Mouse (Mus musculus) brown adipose tissue, adult 24 weeks (tissue): Measurements from ENCODE around the gene Emcn. TPM values are rescaled to one million over a fixed set of nuclear protein-coding genes. Genes with fewer than 3 reads are reported as not detected.

Experiments
- H3K27ac ChIP-seq: fragments of 200-500 bp; replicated peaks from 2 replicates; pipeline ENCODE4 v1.5.1; 2012; ENCODE audit warnings: low read depth, mild to moderate bottlenecking, low read length
- H3K4me1 ChIP-seq: fragments of 200-500 bp; 2 replicates; pipeline ENCODE4 v1.6.1; 2012; ENCODE audit warnings: low read length, mixed read lengths; ENCODE audit not compliant: control insufficient read depth, insufficient read depth, insufficient read length
- H3K4me3 ChIP-seq: fragments of 200-500 bp; 2 replicates; pipeline ENCODE4 v1.5.1; 2012; ENCODE audit warnings: low read depth, mild to moderate bottlenecking, low read length, moderate library complexity; ENCODE audit not compliant: insufficient read depth
- polyA plus RNA-seq: library from polyadenylated mRNA; stranded (reverse); fragments of >200 nt; gene quantifications from 2 replicates; pipeline ENCODE4 v1.2.4, GENCODE M21; 2012; ENCODE audit not compliant: missing spikeins, insufficient read depth, insufficient read length

Gene Emcn
- polyA plus RNA-seq, 1 experiment: 17.6 TPM

DNA sequence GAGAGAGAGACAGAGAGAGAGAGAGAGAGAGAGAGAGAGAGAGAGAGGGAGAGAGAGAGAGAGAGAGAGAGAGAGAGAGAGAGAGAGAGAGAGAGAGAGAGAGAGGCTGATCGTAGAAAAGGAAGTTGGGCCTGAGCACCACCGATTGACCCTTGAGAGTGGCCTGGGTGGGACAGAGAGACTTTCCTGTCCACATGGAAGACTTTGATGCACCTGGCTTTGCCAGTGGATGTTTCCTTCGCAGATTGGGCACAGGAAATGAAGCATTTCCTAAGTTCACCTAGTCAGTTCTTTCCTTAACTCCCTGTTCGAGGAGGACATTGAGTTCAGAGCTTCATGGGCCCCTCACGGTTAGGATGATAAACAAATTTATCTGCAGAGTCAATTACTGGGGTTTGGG is 2.6 kb downstream of the Emcn start:
- H3K4me1 ChIP-seq: peaks cover 3% of the 10 kb centered on the region; the same call in 1 of the 2 replicates
- peak overlapping the region; percentile 43 for H3K4me3 ChIP-seq
- H3K27ac ChIP-seq: peak overlapping the region; percentile 2; the same call in 1 of the 2 replicates

DNA sequence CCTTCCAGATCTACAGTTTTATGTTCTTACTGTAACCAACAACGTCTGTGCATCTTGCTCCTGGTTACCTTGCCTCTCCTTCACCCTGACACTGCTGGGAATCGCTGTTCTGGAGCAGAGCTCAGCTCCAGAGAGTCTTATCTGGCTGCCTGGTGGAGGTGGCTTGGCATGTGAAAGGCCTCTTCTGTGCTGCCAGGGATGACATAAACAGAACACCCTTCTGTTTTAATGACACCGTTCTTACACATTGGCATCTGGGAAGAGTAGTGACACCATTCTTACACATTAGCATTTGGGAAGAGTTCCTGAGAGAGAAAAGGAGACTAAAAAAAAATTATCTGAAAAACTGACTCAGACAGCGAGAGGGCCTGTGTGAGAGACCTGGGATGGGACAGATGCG is 11.0 kb downstream of the Emcn start:
- H3K4me1 ChIP-seq: 0 out of 2 replicates have a peak, but pooled peaks cover 2% of the 10 kb centered on the region
- H3K27ac ChIP-seq: no peak overlapping the region
- no peak overlapping the region for H3K4me3 ChIP-seq

DNA sequence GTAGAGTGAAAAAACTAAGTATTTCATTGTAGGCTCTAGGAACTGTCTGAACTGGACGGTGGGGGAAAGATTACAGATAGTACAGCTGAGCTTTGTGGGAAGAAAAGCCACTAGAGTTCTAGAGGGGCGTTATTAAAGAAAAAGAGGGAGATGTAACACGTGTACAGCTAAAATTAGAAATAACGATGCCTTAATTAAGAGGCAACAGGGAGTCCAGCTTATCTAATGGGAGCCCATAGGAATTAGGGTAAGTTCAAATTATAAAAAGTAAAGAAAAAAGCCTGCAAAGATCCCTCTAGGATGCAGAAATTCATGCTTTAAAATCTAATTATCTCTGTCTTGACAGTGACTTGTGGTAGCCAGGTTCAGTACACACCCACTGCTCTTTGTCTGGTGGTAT is 15.8 kb downstream of the Emcn start:
- Histone ChIP-seq H3K27ac (no peak overlapping the region), H3K4me3 (no peak overlapping the region), H3K4me1 (0 out of 2 replicates have a peak, but pooled peaks cover 2% of the 10 kb centered on the region)

DNA sequence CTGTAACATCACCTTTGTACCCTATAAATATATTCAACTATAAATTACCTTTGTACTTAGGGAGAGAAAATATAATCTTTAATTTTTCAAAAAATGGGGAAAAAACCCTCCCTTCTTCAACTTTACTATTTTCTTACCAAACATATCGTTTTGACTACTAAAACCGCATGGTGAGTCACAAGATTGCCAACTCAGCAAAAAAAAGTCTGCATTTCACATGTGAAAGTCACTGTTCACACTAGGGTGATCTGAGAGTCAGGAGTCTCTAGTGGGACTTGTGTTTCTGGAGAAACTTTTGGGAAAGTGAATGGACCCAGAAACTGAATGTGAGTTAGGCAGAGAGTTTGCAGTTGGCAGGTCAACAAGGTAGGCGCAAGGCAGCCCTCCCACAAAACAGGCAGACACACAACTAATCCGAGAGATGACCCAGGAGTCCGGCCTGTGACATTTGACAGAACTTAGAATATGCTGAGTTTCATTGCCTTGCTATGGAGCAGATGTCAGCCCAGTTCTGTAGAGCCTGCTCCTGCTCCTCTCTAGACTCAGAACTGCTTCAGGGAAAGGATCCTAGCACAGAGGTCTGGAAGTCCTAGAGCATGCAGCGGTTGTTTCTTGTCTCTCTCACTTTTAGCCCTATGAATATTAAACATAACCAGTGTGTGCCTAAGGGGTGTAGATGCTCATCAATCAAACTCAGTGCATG is 26.4 kb downstream of the Emcn start:
- H3K4me3 ChIP-seq: no peak overlapping the region
- no peak overlapping the region for H3K27ac ChIP-seq

DNA sequence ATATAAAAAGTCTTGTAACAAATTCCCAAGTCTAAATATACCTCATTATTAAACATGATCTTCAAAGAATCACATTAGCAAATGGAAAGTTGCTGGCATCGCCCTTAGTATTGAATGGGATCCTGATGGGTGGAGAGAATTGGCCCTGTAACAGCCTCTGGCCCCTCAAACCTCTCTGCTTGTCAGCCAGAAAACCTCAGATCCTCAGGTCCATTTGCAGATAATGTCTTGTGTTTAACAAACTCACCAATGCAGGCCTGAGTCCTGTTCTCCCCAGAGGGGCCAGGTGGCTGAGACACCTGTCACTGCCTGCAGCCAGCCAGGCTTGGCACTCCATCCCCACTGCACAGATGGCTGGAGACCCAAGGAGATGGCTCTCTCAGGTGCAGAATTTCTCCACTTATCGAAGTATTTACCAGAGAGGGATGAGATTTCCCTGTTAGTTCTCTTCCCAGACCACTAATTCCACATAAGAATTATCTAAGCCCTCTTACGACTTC is 27.0 kb downstream of the Emcn start:
- no peak overlapping the region for H3K4me3 ChIP-seq
- H3K27ac ChIP-seq: no peak overlapping the region
- no peaks in the 10 kb centered on the region; the same call in 1 of the 2 replicates for H3K4me1 ChIP-seq

More for the DNA sequence above, 26.4 kb downstream of the Emcn start:
- no peaks in the 10 kb centered on the region; the same call in 1 of the 2 replicates for H3K4me1 ChIP-seq

DNA sequence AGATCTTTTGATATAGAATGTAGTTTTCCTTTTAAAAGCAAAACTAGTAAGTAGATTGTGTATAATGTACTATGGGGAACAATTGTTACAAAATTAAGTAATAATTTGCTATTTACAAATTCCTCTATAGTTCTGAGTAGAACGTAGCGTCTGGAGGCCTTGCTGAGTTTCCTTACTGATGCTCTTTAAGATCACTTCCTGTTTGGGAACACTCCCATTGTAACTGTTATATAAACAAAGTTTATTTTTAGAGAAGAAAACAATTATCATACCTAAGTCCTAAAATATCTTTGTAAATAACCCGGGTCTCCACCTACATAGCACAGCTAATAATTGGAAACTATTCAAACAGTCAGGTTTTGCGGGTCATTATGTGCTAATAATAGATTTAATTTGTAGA is 32.0 kb downstream of the Emcn start:
- Histone ChIP-seq H3K27ac (no peak overlapping the region), H3K4me3 (no peak overlapping the region), H3K4me1 (no peaks in the 10 kb centered on the region; the same call in none of the 2 replicates)

DNA sequence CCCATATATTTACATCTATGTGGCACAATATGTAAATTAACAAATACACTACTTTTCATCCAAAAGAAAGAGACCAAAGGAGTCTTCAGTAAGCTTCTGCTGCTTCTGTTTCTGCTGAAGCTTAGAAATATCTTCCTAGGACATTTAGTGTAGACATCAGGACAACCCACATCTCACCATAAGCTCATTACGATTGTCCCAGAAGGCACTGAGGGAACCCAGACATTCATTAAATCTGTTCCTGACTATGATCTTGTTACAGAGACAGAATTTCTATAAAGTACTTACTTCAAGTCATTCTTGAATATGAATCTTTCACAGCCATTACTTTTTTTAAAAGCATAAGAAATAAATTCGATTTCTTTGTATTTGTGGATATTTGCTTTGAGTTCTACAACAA is 41.4 kb downstream of the Emcn start:
- Histone ChIP-seq H3K4me1 (no peaks in the 10 kb centered on the region), H3K27ac (no peak overlapping the region), H3K4me3 (no peak overlapping the region)

DNA sequence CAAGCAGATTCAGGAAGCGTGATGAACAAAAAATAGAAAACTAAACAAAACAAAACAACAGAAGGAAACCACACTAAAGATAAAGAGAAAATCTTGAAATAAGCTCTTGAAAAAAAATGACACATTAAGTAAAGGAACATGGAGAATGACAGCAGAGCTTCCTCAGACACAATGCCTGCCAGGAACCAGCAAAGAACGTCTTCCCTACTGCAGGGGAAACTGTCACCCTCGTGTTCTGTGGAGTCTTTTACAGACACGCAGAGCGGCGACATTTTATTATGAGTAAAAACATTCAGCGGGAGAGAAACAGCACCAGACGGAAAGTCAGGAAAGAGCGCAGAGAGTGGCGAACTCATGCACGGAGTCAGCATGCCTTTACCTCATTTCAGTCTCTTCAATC is 54.7 kb downstream of the Emcn start:
- Histone ChIP-seq H3K4me1 (no peaks in the 10 kb centered on the region), H3K27ac (no peak overlapping the region), H3K4me3 (no peak overlapping the region)

DNA sequence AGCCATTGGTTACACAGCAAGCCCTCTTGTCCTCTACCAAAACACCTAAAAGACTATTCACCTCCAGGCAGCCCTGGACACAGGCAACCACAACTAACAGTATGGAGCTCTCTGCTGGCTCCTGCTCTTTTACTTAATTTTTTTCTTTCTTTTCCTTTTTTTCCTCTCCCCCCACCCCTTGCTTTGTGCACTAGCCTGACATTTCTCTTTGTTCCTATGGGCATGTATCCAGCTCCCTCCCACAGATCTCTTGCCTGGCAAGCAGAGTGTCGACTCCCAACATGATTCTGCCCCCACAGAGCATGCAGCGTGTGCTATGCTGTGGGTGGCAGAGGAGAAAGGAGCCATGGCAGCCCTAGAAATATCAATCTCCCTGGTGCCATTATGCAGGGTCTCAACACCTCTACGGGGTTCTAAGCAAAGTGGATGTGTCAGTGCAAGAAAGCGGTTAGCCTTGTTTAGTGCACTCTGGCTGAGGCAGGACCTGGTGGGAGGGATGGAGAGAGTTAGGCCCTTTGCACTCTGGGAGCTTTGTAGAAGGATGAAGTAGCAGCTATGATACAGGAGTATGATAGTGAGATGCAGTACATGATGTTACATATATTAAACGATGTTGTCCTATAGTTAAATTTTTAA is 74.7 kb downstream of the Emcn start:
- H3K4me3 ChIP-seq: no peak overlapping the region
- H3K4me1 ChIP-seq: 0 out of 2 replicates have a peak, but pooled peaks cover 2% of the 10 kb centered on the region
- no peak overlapping the region for H3K27ac ChIP-seq

DNA sequence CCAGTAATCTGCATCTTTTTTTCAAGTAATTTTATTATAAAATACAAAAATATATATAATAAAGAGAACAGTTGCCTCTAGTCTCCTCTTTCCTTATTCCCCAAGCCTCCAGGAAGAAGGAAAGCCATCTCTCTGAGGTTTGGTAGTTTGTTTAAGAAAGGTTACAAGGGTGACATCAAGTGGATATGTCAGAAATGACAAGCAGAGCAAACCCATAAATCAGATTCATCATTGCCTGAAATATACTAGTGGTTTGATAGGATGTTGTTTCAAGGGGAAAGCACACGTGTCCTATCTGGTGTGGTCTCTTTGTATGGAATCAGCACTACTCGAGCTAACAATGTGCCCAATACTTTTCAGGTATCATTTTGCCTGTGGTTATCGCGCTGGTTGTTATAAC is 77.8 kb downstream of the Emcn start:
- Histone ChIP-seq H3K4me3 (no peak overlapping the region), H3K4me1 (0 out of 2 replicates have a peak, but pooled peaks cover 2% of the 10 kb centered on the region), H3K27ac (no peak overlapping the region)

DNA sequence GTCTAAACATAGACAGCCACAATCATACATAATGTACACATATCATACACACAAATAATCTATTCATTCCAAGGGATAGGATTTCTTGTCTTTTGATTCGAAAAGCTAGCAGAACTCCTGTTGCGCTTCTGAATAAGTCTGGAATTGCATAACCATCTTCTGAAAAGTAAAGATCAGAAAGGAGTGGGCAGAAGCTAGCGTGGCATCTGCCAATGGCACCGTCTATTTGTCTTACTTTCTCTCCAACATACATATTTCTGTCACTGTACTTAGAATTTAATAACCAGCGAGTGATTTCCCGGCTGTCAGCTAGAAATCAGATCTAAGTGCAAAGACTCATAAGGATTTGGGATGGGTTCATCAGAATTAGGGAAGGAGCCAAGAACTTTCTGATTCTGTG is 88.6 kb downstream of the Emcn start:
- Histone ChIP-seq H3K27ac (no peak overlapping the region), H3K4me3 (no peak overlapping the region), H3K4me1 (no peaks in the 10 kb centered on the region)

DNA sequence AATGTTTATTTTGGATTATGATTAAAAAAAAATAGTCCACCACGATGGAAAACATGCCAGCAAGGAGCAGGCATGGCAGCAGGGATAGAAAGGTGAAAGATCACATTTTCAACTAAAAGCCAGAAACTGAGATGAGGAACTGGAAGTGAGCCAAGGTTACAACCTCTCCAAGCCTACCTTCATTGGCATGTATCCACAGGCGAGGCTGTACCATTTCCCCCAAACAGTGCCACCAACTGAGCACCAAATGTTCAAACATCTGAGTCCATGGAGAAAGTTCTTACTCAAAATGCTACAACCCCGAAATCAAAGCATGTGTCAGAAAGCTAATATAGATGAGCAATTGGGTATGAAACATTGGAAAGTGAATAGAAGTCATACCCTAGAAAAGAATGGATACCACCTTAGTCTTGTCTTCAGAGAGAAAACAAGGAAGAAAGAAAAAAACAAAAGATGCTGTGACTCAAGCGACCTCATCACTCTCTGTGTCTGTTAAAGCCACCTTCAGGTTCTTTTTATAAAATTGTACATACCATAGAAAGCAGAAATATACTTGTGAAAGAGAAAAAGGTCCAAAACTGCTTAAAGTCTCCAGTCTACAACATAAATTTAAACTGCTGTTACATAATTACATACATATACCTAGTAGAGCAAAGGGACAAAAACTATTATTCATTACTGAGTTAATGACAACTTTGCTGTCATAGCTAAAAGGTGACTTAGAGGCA is 124.2 kb downstream of the Emcn start:
- no peak overlapping the region for H3K4me3 ChIP-seq
- H3K27ac ChIP-seq: no peak overlapping the region
- no peaks in the 10 kb centered on the region for H3K4me1 ChIP-seq

DNA sequence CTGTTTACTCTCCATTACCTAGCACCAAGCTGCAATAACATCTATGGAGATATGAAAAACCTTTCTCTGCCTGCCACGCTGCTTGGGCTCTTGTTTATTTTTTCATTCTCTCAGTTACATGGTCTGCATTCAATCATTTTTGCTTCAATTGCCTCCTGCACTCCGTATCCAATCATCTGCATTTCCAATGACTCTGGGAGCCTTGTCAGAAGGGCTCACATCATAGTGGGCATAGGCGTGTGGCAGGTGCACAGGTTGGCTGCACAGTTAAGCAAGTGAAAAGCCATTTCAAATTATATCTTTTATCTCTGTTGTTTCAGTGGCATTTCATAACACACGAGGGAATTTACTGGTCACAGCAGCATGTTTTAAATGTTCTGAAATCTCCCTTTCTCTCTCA is 125.1 kb downstream of the Emcn start:
- H3K4me3 ChIP-seq: no peak overlapping the region
- H3K4me1 ChIP-seq: no peaks in the 10 kb centered on the region
- no peak overlapping the region for H3K27ac ChIP-seq

DNA sequence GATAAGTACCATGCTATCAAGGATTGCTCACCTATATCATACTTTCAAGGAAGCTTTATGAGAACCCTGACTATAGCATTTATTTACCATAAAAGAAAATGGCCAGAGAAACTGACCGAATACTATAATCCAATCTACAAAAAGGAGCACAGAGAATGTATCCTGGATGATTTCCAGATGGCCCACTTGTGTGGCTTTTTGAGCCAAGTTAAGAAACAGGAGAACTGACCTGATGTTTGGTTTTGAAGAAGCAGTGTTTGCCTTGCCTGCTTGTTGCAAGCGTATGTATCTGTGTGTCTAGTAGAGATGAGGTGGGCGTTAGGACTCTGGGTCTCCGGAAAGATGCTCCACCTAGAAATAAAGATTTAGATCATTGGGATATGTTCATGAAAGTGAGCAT is 125.9 kb downstream of the Emcn start:
- Histone ChIP-seq H3K4me1 (no peaks in the 10 kb centered on the region), H3K27ac (no peak overlapping the region), H3K4me3 (no peak overlapping the region)

DNA sequence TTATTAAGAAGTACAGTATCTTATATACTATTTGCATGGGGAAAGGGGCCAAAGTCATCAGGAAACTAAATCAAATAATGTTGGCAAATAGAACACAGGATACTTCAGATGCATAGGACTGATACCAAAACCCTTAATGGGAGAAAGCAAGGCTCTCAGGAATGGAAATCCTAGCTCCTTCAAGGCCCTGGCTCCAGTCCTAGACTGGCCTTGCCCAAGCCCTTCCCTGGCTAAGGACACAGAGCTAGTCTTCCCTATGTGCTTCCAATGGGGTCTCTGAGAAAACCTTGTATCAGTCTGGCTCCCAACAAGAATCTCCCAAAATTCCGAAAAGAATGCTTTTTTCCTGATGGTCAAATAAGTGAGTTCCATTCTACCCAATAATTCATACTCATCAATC is 126.5 kb downstream of the Emcn start:
- no peak overlapping the region for H3K27ac ChIP-seq
- no peak overlapping the region for H3K4me3 ChIP-seq
- no peaks in the 10 kb centered on the region for H3K4me1 ChIP-seq
